Mouse (Mus musculus) heart, postnatal 25 days (tissue): ENCODE results near the gene Atp5b. TPM values are rescaled to one million over a fixed set of nuclear protein-coding genes. Genes with fewer than 3 reads are reported as not detected.

Experiments used
- microRNA-seq: library from miRNA; unstranded; fragments of <30 nt; microRNA quantifications from one replicate; pipeline ENCODE4 v1.2.0, GENCODE M21; 2022
- total RNA-seq, 2 experiments: library from RNA; stranded (reverse); gene quantifications; 2 replicates each; pipeline ENCODE4 v1.2.3; 2021

The Atp5b gene
- total RNA-seq, 2 experiments from 2014 or later: 9,293 to 9,309 TPM

Small RNA genes within 50 kb of the gene (microRNA-seq; reads per million reads assigned to microRNA genes)
- 26.1 reads per million, percentile 40 among the genes with 10 or more reads in this experiment for gene Mir677

Other genes starting within 250 kb of the Atp5b start
- gene Rdh19, start 233.3 kb upstream of the Atp5b start, total RNA-seq: not detected
- not detected for gene Rdh16f2, start 216.8 kb upstream of the Atp5b start, total RNA-seq
- gene Rdh7, start 194.5 kb upstream of the Atp5b start, total RNA-seq: not detected
- not detected for gene Sdr9c7, start 184.8 kb upstream of the Atp5b start, total RNA-seq
- not detected for gene Hsd17b6, start 75.7 kb upstream of the Atp5b start, total RNA-seq
- 1 to 10 TPM; 2.1 to 2.2 TPM for gene Prim1, start 68.1 kb upstream of the Atp5b start, total RNA-seq
- gene Naca, start 47.7 kb upstream of the Atp5b start, total RNA-seq: 100 to 1,000 TPM; 502 to 533 TPM
- 10 to 100 TPM; 77.8 to 89.3 TPM for gene Ptges3, start 24.3 kb upstream of the Atp5b start, total RNA-seq
- 10 to 100 TPM; 20.0 to 24.4 TPM for gene Baz2a, start 8.3 kb downstream of the Atp5b start, total RNA-seq
- gene Rbms2, start 97.0 kb downstream of the Atp5b start, total RNA-seq: 10 to 100 TPM; 82.2 to 88.4 TPM
- 1 to 10 TPM in 1 of 2 experiments, under 1 TPM in 1; 0.94 to 1.1 TPM for gene Gls2, start 111.2 kb downstream of the Atp5b start, total RNA-seq
- gene Spryd4, start 128.5 kb downstream of the Atp5b start, total RNA-seq: 10 to 100 TPM; 42.8 to 45.5 TPM
- gene Mip, start 142.6 kb downstream of the Atp5b start, total RNA-seq: not detected
- 1 to 10 TPM; 7.7 to 8.8 TPM for gene Timeless, start 148.8 kb downstream of the Atp5b start, total RNA-seq
- gene Apon, start 170.8 kb downstream of the Atp5b start, total RNA-seq: under 1 TPM in 1 of 2 experiments, not detected in 1; 0.18 TPM
- not detected for gene Apof, start 185.4 kb downstream of the Atp5b start, total RNA-seq
- gene Stat2, start 187.3 kb downstream of the Atp5b start, total RNA-seq: 10 to 100 TPM; 11.7 to 12.3 TPM
- under 1 TPM in 1 of 2 experiments, not detected in 1; 0.18 TPM for gene Il23a, start 215.5 kb downstream of the Atp5b start, total RNA-seq
- gene Pan2, start 220.1 kb downstream of the Atp5b start, total RNA-seq: 1 to 10 TPM; 8.2 to 9.4 TPM
- gene Cnpy2, start 239.2 kb downstream of the Atp5b start, total RNA-seq: 10 to 100 TPM; 58.9 to 62.5 TPM